Mouse (Mus musculus) cortical plate, adult 2 months (tissue): Measurements from ENCODE around the gene Tle4.

Experiments used
- CTCF ChIP-seq: fragments of 200-500 bp; IDR thresholded peaks from 2 replicates; pipeline ENCODE4 v1.5.1; 2011; ENCODE audit warnings: mild to moderate bottlenecking, control low read depth, low read length; ENCODE audit not compliant: insufficient read depth; ENCODE audit errors: extremely low read depth
- POLR2A ChIP-seq: fragments of 200-500 bp; IDR thresholded peaks from 2 replicates; pipeline ENCODE4 v1.6.1; 2011; ENCODE audit warnings: mild to moderate bottlenecking, low read length, control low read depth; ENCODE audit not compliant: insufficient read depth; ENCODE audit errors: extremely low read depth

DNA sequence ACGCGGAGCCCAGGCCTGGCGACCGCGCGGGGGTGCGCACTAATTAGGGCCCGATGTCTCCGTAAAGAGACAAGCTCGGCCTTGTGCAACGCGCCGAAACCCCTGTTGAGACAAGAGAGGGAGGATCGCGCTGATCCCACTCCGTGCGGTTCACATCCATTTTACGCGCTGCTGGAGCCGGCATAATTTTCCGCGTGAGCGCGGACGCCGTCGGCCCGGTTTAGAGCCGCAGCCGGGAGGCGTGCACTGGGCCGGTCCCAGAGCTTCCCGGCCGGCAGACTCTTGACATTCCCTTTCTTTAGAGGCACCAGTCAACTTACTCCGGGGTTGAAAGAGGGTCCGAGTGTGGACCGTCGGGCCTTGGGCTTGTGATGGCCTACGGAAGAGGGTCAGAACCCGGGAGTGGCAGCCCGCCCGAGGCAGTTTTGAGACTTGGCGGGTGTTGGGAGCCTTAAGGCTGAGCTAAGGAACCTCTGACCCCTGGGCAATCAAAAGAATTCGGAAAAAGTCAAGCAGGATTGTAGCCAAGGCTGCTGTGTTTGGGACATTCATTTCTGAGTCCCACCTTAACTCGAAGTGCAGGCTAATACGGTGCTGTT is 938 bp upstream of the Tle4 start:
- TF ChIP-seq CTCF (no peak), POLR2A (no peak)
